ENCODE assay signal across 19 mouse cellular contexts in genomic region chr3:35250092-35250749, GRCm38 (mm10).
"Had no signal": no experiment of that assay in that cellular context is flagged by ENCODE, and none has a peak within 500 bp of the region (broad histone marks: within the 10 kb centered on the region; RNA-seq: fewer than 3 reads in every experiment).

No protein-coding gene starts in this region.

- H3K4me3 ChIP-seq: intestine, embryonic 15.5 days; kidney, embryonic 15.5 days; left cerebral cortex, adult 2 months; liver, embryonic 13.5 days; midbrain, embryonic 12.5 days; neural tube, embryonic 12.5 days; neural tube, embryonic 15.5 days; stomach, embryonic 15.5 days had no signal

- H3K4me2 ChIP-seq: intestine, embryonic 15.5 days; kidney, embryonic 15.5 days; liver, embryonic 13.5 days; midbrain, embryonic 12.5 days; neural tube, embryonic 12.5 days; neural tube, embryonic 15.5 days; stomach, embryonic 15.5 days had no signal

- H3K27ac ChIP-seq: intestine, embryonic 15.5 days; kidney, embryonic 15.5 days; left cerebral cortex, adult 2 months; liver, embryonic 13.5 days; midbrain, embryonic 12.5 days; neural tube, embryonic 12.5 days; neural tube, embryonic 15.5 days; stomach, embryonic 15.5 days had no signal

- H3K9me3 ChIP-seq: intestine, embryonic 15.5 days; kidney, embryonic 15.5 days; liver, embryonic 13.5 days; midbrain, embryonic 12.5 days; neural tube, embryonic 12.5 days; neural tube, embryonic 15.5 days; stomach, embryonic 15.5 days had no signal

- H3K9ac ChIP-seq: intestine, embryonic 15.5 days; kidney, embryonic 15.5 days; liver, embryonic 13.5 days; midbrain, embryonic 12.5 days; neural tube, embryonic 12.5 days; neural tube, embryonic 15.5 days; stomach, embryonic 15.5 days had no signal

- H3K27me3 ChIP-seq: intestine, embryonic 15.5 days; kidney, embryonic 15.5 days; liver, embryonic 13.5 days; midbrain, embryonic 12.5 days; neural tube, embryonic 12.5 days; neural tube, embryonic 15.5 days; stomach, embryonic 15.5 days had no signal

- H3K4me1 ChIP-seq: intestine, embryonic 15.5 days; kidney, embryonic 15.5 days; liver, embryonic 13.5 days; neural tube, embryonic 15.5 days had no signal

- H3K36me3 ChIP-seq: intestine, embryonic 15.5 days; kidney, embryonic 15.5 days; liver, embryonic 13.5 days; midbrain, embryonic 12.5 days; neural tube, embryonic 12.5 days; neural tube, embryonic 15.5 days; stomach, embryonic 15.5 days had no signal

- ATAC-seq: intestine, embryonic 15.5 days had no signal

- DNase-seq: kidney, adult 11 months; kidney, adult 8-10 months; kidney, postnatal 10 days; kidney, postnatal 36 days; layer of hippocampus, postnatal 36 days; liver, embryonic 13.5 days; lung, adult 2 months; lung, postnatal 36 days; right cerebral cortex, adult 18-20 months; right cerebral cortex, postnatal 14 days; right cerebral cortex, postnatal 4 days; thymus, postnatal 25 days had no signal
